Mouse (Mus musculus): ENCODE data around the gene Arntl. TPM values are rescaled to one million over a fixed set of nuclear protein-coding genes. Genes with fewer than 3 reads are reported as not detected.

Gene Arntl
- total and polyA plus RNA-seq, 3 experiments = 2.6 to 4.6 (median 3.3) TPM

DNA sequence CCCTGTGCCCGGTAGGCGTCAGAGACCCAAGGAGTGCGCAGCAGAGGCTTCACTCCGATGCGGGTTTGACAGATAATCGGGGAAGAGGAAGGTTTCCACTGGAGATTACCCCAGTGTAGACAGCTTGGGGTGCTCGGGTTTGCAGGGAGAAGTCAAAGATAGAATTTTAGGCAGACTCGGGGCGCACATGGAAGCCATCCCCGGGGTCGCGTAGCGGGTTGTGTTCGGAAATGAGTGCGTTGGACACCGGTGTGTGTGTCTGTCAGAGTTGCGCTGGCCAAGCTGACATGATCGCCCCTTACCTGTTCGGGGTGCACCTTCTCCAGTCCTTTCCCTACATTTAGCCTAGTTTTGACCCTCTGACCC, 1.1 kb downstream of the Arntl start:
- H3K36me3 ChIP-seq (replicated peaks in 1 of 2; ENCODE audit: control insufficient read depth in 1 of 2, insufficient read depth in 1 of 2, low read length in 1 of 2) = no peaks in the 10 kb centered on the region
- in situ Hi-C loops (cut with MboI; ENCODE audit: low pct_ligation_motif_present, low pct_unique_long_range_greater_than_20kb, low sequenced_read_pairs) = no loop called here
- no peak overlapping the region; the same call in 1 of the 2 replicates for H3K9ac ChIP-seq (ENCODE audit: insufficient read depth, low read depth)
- H3K4me2 ChIP-seq (ENCODE audit: insufficient read depth, low read depth, poor library complexity, severe bottlenecking) = peak overlapping the region; percentile 59
- no peak for DNase-seq (ENCODE audit: extremely low read depth)
- peaks cover 2% of the 10 kb centered on the region for H3K9me3 ChIP-seq (replicated peaks; ENCODE audit: low read length)
- no peaks in the 10 kb centered on the region for H3K79me2 ChIP-seq (replicated peaks; ENCODE audit: control insufficient read depth, extremely low read depth, insufficient read depth, poor library complexity, severe bottlenecking)
- dilution Hi-C loops (cut with MboI; ENCODE audit: extremely low pct_ligation_motif_present, extremely low pct_unique_long_range_greater_than_20kb, low sequenced_read_pairs) = no loop called here
- H3K4me3 ChIP-seq (replicated peaks in 1 of 3; ENCODE audit: low read depth in 2 of 3, low read length in 2 of 3, poor library complexity in 1 of 3) = peak overlapping the region; percentile 47 to 75 (median 74)
- no peak overlapping the region for H3K27ac ChIP-seq (ENCODE audit: insufficient read depth, low read depth)
- TF ChIP-seq MAZ (IDR thresholded peaks at IDR 0.05; ENCODE audit: low read depth, low read length) (no peak), CHD2 (IDR thresholded peaks at IDR 0.05; ENCODE audit: low read length) (no peak), USF1 (IDR thresholded peaks at IDR 0.05; ENCODE audit: low read depth, low read length) (no peak), SMC3 (IDR thresholded peaks at IDR 0.05; ENCODE audit: low read depth, low read length) (no peak), EP300 (IDR thresholded peaks at IDR 0.05; ENCODE audit: low read length) (no peak)
- H3K4me1 ChIP-seq (ENCODE audit: control insufficient read depth in 1 of 2, insufficient read depth in 2 of 2) = peaks cover 9 to 25% of the 10 kb centered on the region in 2 experiments
- peaks cover 36% of the 10 kb centered on the region for H3K27me3 ChIP-seq (replicated peaks)

DNA sequence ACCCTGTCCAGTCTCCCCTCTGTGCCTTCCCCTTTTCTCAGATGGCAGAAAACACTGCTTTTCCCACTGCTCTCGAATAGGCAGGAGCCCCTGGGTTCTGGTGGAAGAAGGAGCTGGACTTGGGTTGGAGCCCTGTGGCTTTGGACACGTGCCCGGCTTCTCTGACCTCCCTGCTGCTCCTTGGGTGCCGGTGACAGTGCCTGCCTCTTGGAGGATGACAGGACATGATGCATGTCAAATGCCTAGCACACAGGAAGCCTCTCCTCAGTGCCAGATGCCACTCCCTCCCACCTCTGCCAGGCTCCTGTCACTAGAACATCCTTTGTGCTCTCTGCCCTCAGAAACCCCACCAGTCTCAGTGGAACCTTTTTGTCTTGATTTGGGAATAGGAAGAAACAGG, 3.2 kb downstream of the Arntl start:
- no peak overlapping the region for H3K27ac ChIP-seq (ENCODE audit: insufficient read depth, low read depth)
- no peak for DNase-seq (ENCODE audit: extremely low read depth)
- H3K27me3 ChIP-seq (replicated peaks) = peaks cover 23% of the 10 kb centered on the region
- in situ Hi-C loops (cut with MboI; ENCODE audit: low pct_ligation_motif_present, low pct_unique_long_range_greater_than_20kb, low sequenced_read_pairs) = no loop called here
- no peaks in the 10 kb centered on the region for H3K79me2 ChIP-seq (replicated peaks; ENCODE audit: control insufficient read depth, extremely low read depth, insufficient read depth, poor library complexity, severe bottlenecking)
- TF ChIP-seq TCF12 (IDR thresholded peaks at IDR 0.05; ENCODE audit: low read depth, low read length) = no peak
- TF ChIP-seq POLR2AphosphoS2 (IDR thresholded peaks at IDR 0.05; ENCODE audit: low read depth, low read length) = no peak
- no peak for TF ChIP-seq MEF2A (IDR thresholded peaks at IDR 0.05; ENCODE audit: borderline replicate concordance, low read depth, low read length)
- no peak for TF ChIP-seq E2F4 (IDR thresholded peaks at IDR 0.05; ENCODE audit: insufficient replicate concordance, low read depth, low read length)
- no peak for TF ChIP-seq CHD1 (IDR thresholded peaks at IDR 0.05; ENCODE audit: low read depth, low read length)
- no peak for TF ChIP-seq SMC3 (IDR thresholded peaks at IDR 0.05; ENCODE audit: low read depth, low read length)
- TF ChIP-seq UBTF (IDR thresholded peaks at IDR 0.05; ENCODE audit: low read depth, low read length) = no peak
- TF ChIP-seq PAX5 (IDR thresholded peaks at IDR 0.05; ENCODE audit: low read length) = no peak
- no peak for TF ChIP-seq NELFE (IDR thresholded peaks at IDR 0.05; ENCODE audit: low read depth, low read length)
- no peak for TF ChIP-seq POLR2A (IDR thresholded peaks at IDR 0.05; ENCODE audit: low read depth, low read length)
- TF ChIP-seq KAT2A (IDR thresholded peaks at IDR 0.05; ENCODE audit: insufficient replicate concordance, low read length) = no peak
- TF ChIP-seq JUN (IDR thresholded peaks at IDR 0.05; ENCODE audit: insufficient read depth, low read depth, low read length) = no peak
- TF ChIP-seq ELF1 (IDR thresholded peaks at IDR 0.05; ENCODE audit: low read depth, low read length) = no peak
- TF ChIP-seq ZMIZ1 (IDR thresholded peaks at IDR 0.05; ENCODE audit: low read depth, low read length) = no peak
- no peak for TF ChIP-seq MXI1 (IDR thresholded peaks at IDR 0.05; ENCODE audit: low read depth, low read length)
- TF ChIP-seq ZC3H11A (IDR thresholded peaks at IDR 0.05; ENCODE audit: low read depth, low read length) = no peak
- no peak for TF ChIP-seq MAFK (IDR thresholded peaks at IDR 0.05; ENCODE audit: insufficient replicate concordance, low read length)
- no peak for TF ChIP-seq IRF4 (IDR thresholded peaks at IDR 0.05; ENCODE audit: low read depth, low read length)
- no peak for TF ChIP-seq USF1 (IDR thresholded peaks at IDR 0.05; ENCODE audit: low read depth, low read length)
- no peak for TF ChIP-seq CTCF (conservative IDR thresholded peaks at IDR 0.05 in 1 of 2, IDR thresholded peaks at IDR 0.05 in 1 of 2; ENCODE audit: low read depth in 2 of 2, low read length in 2 of 2)
- H3K9ac ChIP-seq (ENCODE audit: insufficient read depth, low read depth) = no peak overlapping the region
- no peaks in the 10 kb centered on the region for H3K9me3 ChIP-seq (replicated peaks; ENCODE audit: low read length)
- H3K4me1 ChIP-seq (ENCODE audit: control insufficient read depth in 1 of 2, insufficient read depth in 2 of 2) = peaks cover 9 to 25% of the 10 kb centered on the region in 2 experiments
- dilution Hi-C loops (cut with MboI; ENCODE audit: extremely low pct_ligation_motif_present, extremely low pct_unique_long_range_greater_than_20kb, low sequenced_read_pairs) = no loop called here
- no peak overlapping the region for H3K4me3 ChIP-seq (replicated peaks in 1 of 3; ENCODE audit: low read depth in 2 of 3, low read length in 2 of 3, poor library complexity in 1 of 3)
- no peaks in the 10 kb centered on the region for H3K36me3 ChIP-seq (replicated peaks in 1 of 2; ENCODE audit: control insufficient read depth in 1 of 2, insufficient read depth in 1 of 2, low read length in 1 of 2)
- no peak overlapping the region for H3K4me2 ChIP-seq (ENCODE audit: insufficient read depth, low read depth, poor library complexity, severe bottlenecking)
